Mouse (Mus musculus) yolk sac, embryonic 10.5 days (tissue): ENCODE results near the gene Tex26.

Experiments used
- DNase-seq: peaks from one replicate; pipeline ENCODE4 v3.0.0-alpha.2; 2017; ENCODE audit warnings: low spot score

Gene Tex26

DNA sequence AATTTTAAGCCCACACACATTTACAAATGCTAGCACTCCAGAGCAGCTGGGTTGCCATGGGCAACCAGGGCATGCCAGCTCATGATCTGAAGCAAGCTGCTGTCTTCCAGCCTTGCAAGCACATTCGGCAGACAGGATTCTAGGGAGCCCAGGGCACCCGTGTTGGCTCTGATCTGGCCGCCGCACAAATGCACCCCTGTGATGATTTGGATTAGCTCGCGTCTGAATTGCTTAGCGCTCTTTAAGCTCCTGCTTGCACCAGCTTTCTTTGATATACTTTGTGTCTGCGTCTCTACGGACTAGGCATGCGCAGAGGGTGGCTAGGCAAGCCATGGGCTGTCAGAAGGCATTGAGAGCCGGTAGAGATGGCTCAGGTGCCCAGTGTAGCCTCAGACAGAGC lies 49.7 kb downstream of the Tex26 start:
- no peak for DNase-seq

DNA sequence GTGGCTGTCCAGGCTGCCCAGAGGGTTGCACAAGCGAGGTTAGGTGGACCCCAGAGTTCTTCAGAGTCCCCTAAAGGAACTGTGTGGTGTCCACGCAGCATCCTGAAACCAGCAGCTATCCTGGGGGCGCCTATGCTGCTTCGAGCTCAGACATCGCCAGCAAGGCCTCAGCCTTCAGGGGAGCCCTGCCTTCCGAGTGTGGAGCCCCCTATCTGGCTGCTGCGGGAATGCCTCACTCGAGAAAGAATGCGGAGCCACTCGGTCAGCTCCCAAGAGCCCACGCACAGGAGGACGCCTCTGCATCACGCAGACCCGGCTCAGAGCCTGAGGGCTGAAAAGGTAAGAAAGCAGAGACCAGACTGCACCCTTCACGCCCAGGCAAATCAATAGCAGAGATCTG lies 50.8 kb downstream of the Tex26 start:
- DNase-seq, result no peak

DNA sequence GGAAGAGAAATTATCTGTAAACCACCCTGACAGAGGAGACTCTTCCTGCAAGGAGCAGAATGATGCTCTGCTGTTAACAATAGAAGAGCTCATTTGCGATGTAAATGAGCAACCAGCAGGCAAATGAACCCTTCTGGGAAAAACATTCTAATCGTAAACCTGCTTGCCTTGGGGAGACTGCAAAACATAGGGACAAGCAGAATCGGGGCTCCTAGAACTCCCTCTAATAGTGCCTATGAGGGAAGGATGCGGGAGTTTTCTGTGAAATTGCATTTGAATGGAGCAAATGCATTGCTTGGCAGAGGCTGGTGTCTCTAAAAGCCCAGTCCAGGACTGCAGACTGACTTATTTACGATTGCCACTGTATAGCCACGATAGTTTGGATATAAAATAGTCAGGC lies 56.2 kb downstream of the Tex26 start:
- DNase-seq, result no peak

DNA sequence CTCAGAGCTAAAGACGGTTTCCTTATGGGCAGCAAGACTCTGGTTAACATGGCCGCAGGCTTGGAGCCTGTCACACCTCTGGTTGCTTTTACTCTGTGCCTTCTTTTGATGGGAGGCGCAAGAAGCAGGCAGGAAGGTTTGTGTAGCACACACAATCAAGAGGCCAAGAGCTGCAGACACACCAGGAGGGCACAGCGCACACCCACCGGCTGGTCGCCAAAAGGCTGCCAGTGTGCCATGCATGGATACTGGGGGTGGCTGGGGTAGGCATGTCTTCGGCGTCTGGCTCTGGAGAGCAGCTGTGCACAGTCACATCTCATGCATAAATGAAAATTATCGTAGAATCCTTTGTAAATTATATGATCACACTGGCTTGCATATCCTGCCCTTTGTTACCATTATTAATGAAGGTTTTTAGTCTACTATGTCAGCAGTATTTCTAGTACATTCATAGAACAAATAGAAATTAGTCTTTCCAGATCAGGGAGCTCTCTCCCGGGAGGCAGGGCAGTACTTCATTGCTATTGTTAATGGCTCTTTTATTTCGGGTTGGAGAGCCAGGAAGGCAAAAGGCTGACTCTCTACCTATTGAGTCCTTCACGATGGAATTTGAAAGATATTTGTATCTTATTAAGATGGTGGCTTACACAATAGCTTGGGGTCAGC lies 57.1 kb downstream of the Tex26 start:
- no peak for DNase-seq

DNA sequence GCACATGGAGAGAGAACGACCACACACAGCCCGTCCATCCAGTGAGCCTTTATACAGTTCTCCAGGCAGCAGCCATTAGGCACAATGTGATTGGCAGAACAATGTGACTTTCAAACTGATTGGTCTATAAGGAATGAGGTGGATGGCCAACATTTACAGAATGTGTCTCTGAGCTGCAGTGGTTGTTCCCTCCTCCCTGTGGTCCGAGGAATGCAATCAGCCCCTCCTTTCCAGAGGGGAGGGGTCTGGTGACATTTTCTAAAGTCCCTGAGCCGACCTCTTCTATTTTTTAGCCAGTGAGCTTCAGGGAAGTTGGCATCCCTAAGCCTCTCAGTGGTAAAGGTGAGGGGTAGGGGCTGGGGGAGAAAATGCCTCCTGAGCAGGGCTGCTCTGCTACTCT lies 60.5 kb downstream of the Tex26 start:
- DNase-seq, result peak; percentile 13

DNA sequence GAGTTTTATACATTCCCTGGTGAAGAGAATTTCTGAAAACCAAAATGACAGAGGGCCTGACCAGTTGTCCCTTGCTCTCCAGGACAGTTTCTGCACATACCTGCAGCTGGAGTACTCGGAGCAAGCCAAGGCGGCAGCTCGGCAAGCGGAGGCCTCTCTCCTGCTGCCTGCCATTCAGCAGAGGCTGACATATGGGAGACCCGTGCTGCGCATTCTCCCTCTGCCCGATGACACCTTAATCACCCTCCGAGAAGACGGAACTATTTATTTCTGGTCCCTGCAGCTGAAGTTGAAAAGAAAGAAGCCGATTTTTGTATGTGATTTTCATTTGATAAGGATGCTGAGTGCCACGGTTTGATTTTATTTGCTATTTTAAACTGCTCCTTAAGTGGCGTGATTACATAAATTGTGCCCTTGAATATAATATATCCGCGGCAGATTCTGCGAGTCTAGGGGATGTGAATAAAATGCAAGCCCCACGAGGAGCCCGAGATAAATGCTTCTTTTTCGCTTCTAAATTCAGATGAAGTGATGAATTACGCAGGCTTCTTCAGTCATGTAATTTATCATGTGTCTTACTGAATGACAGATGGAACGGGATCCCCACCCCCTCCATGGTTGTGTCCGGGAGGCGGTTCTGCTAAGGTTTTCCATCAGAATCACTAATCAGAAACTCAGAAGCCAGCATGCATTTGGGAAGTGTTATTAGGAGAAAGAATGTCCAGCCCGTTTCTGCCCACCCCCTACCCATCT lies 64.1 kb downstream of the Tex26 start:
- DNase-seq, result no peak

DNA sequence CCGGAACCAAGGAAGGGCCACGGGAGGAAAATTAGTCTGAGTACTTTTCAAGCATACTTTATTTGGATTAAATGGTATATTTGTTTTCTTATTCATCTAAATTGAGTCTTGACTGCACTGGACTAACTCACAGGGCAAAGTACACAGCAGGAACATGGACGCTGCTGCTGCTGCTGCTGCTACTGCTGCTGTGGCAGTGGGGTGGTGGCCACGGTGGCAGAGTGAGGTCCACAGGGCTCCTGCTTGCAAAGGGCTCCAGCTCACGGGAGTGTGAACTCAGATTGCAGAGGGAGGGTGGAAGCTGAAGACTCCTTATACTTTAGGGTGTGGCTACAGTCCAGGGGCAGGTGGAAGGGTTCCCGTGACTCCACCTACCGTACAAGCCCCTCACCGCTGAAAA lies 65.5 kb downstream of the Tex26 start:
- no peak for DNase-seq

DNA sequence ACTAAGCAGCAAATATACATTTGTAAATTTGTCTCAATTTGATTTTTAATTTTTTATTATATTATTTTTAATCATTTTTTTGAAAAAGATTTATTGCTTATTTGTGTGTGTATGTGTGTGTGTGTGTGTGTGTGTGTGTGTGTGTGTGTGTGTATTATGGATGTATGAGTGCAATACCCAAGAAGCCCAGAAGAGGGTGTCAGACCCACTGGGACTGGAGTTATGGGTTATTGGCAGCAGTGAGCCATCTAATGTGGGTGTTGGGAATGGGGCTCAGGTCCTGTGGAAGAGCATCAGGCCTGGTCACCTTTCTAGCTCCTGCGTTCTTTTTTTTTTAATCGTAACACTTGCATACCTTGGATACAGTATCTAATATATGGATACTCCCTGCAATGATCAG lies 66.6 kb downstream of the Tex26 start:
- no peak for DNase-seq

DNA sequence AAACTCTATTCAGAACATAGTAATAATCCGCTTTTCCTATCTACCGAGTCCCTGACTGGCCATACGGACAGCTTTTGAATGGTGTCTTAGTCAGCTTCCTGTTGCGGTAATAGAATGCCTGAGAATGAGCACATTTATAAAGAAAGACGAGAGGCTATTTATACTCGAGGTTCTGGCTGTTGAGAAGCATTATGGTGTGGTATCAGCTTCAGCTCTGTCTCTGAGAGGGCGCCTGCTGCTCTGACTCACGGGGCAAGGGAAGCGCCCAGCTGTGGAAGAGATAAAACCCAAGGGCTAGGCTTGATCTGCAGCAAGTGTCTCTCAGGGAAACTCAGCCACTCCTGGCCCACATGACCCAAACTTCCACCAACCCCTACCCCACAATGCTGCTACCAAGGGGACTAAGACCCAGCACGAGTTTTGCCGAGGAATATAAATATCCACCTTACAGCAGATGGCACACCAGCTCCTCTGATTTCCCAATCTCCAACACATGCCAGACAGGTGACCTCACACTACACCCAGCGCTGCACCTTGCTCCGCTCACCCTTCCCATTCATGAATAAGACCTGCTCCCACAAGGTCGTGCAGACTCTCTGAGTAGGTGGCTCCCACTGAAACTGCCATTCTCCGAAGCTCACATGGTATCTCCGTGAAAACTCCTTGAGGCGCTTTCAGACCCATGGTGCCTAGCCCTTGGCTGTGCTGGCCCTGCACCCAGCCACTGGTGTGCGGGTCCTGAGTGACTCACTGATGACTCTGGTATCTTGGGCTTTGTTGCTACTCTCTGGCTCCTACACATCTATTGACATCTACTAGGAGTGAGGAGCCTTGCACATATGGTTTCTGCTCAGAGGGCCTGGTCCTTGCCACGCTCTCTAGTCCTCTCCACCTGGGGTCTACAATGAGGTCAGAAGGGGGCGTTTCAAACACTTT lies 68.9 kb downstream of the Tex26 start:
- no peak for DNase-seq

DNA sequence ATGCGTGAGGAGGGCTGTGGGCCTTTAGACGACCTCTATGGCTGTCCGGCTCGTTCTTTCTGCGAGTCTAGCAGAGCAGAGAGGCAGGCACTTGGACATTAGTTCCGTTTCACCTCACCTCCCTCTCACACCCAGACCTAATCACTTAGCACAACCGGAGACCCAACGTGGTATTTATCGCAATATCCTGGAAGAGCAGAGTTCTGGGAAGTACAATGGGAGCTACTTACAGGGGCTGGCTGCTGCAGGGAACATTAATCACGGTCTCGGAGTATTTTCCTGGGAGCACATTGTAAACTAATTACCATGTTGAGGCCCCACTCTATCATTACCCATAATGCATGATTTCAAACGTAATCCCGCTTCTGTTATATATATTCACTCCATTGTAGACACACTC lies 70.9 kb downstream of the Tex26 start:
- DNase-seq, result no peak

DNA sequence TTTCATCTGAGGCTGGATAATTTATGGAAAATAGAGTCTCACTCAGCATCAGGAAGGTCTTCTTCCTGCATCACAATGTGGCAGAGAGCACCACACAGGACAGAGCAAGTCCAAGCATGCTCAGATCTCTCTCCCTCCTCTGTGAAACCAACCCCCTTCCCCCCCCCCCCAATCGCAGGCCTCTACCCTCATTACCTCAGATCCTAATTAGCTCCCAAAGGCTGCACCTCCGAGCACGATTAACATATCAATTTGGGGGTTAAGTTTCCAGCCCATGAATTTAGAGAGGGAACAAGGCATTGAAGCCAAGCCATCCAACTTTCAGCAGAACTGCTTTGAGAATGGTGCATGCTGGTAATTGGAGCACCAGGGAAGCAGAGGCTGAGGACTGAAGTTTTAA lies 73.2 kb downstream of the Tex26 start:
- no peak for DNase-seq

DNA sequence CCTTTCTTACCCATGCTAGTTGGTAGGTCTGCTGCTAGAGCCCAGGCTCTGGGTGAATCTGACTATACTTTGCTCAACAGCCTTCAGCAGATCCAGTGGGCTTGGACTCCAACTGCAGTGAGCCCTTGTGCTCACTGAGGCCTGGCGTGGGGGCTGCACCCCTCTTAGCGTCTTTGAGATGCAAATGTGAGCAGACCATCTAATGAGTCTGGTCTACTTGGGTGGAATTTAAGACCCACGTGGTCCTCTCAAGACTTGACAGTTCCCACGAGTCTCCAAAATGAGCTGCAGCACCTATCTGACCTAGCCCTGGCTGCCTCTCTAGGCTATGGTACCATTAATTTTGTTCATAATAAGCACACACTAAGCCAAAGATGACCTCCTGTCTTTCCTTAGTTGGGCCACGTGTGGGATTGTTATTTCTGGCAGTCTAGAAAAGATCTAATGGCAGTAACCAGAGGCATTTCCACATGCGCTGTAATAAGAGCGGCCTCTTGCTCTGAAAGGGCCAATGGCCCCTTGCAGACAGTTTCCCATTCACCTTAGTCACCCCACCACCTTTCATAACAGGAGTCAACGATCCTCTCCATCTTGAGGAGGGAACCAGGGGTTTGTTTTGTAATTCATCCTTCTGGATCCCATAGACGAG lies 74.1 kb downstream of the Tex26 start:
- no peak for DNase-seq

DNA sequence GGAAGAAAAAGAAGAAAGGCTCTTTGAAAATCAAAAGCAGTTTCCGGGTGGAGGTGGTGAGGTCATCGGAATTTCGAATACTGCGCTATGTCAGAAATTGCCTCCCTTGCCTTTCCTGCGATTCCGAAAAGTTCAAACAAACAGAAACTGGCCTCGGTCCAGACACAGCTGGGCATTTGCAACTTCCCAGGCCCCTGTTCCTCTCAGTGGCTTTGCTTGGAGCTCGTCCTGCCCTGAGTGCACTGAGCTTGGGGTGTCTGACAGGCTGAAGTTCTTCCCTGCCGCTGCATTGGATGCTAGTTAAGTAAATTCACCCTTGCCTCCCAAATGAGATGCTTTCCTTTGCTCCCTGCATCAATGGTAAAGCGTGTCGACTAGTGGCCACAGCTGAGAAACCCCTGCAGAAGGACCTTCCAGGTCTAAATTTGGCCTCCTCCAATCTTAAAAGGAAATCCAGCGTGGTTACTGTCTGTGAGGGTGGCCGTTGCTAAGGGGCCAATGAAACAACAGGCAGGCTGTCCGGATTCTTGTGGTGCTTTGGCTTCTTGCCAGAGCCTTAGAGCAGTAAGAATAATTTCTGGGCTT lies 74.7 kb downstream of the Tex26 start:
- DNase-seq, result peak; percentile 32

DNA sequence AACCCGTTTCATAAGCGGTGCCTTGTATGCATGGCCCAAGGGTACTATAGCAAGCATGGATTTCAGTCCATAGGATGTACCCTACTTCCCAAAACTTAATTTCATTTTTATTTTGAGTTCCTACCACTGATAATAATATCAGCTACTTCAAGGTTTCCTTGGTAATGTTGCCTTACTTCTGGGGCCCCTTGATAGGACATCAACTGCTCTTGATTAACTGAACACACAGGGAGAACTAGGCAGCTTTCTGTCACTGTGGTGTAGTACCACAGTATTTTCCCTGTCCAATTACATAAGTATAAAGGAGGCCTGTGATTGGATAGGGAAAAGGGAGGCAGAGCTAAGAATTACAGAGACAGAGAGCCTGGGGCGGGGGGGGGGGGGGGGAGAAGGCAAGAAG lies 75.4 kb downstream of the Tex26 start:
- DNase-seq, result no peak

DNA sequence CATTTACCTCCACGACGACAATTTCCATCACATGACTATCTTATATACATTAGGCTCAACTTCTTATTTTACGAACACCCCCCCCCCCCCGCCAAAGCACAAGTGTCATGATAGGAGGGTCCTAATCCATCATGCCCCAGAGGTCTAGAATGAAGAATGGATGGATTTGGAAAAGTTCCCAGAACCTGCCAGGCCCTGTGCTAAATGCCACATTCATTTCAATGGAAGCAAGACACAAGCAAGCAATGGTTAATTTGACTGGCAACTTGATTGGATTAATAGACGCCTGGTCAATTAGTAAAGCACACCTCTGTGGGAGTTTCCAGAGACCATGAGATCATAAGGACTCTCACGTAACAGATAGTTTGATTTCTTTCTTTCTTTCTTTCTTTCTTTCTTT lies 77.7 kb downstream of the Tex26 start:
- DNase-seq, result no peak
